Mouse (Mus musculus): ENCODE measurements around the gene Serpinb6e.

Serpinb6e gene

GRCm38 (mm10) chr13:33843308-33843707, at the start of gene Serpinb6e:
Gene Serpinb6e, minus strand, starts transcription at chr13:33843408.
- no peak for DNase-seq (ENCODE audit: low read depth)

- DNase-seq (ENCODE audit: low read depth) = no peak
Observed at GRCm38 (mm10) chr13:33830751-33831150, 12.5 kb downstream of the Serpinb6e start.

GRCm38 (mm10) chr13:33823421-33823820, 19.8 kb downstream of the Serpinb6e start:
- no peak for DNase-seq (ENCODE audit: low read depth)

- DNase-seq (ENCODE audit: low read depth) = no peak
Observed at GRCm38 (mm10) chr13:33821490-33822143, 21.6 kb downstream of the Serpinb6e start.
